ENCODE assay signal across 8 mouse cellular contexts in the genomic region with DNA sequence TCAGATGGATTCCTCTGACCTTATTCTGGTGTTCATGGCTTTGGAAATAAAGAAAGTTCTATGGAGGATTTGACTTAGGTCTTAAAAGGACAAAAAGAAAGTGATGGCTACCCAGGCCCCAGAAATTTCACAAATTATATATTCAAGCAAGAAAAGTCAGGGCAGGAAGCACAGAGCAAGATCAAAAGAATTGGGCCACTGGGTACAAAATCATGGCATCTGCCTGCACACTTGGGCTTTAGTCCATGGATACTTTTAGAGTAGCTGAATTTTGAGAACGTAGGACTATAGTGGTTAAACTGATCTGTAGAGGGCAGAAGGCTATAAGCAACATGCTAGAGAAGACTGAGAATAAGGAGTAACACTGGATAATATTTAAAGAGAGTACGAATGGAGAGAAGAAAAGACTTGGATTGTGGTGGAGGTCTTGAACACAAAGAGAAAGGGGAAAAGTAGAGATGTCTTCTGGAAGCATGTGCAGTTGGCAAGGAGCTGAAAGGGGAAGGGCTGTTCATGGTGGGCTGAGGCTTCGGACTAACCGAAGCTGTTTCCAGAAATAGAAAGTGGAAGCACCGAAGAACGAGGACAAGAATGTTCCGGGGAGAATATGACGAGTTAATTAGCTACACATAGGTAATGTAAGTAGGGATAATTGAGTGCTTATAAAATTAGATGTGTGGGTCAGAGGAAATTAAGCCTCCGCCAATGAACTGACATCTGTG.
DNase-seq lines count a peak whose midpoint lies in the region; TF ChIP-seq lines count a peak whose summit lies in the region.

No protein-coding gene starts in this region.

- H3K36me3 ChIP-seq in kidney, adult 2 months (ENCODE audit: control insufficient read depth, insufficient read depth, low read length): no peaks in the 10 kb centered on the region
- no peaks in the 10 kb centered on the region for H3K36me3 ChIP-seq in limb, embryonic 10.5 days

- no peak overlapping the region for H3K4me3 ChIP-seq in kidney, adult 2 months (ENCODE audit: insufficient read depth, low read depth, low read length)
- H3K4me3 ChIP-seq in limb, embryonic 10.5 days: no peak overlapping the region

- TF ChIP-seq POLR2A in kidney, adult 2 months (IDR thresholded peaks at IDR 0.05; ENCODE audit: low read depth, low read length): no peak
- no peak for TF ChIP-seq POLR2A in brain, embryonic 14.5 days (IDR thresholded peaks at IDR 0.05; ENCODE audit: borderline replicate concordance, extremely low read depth, insufficient read depth, insufficient read length, poor library complexity, severe bottlenecking)

- 25% methylated on average over 9 of the region's 9 CpGs for WGBS in kidney, adult 2 months
- 57% methylated on average over 9 of the region's 9 CpGs for WGBS in limb, embryonic 10.5 days

- DNase-seq in kidney, postnatal 10 days: peak; percentile 26
- no peak for DNase-seq in kidney, adult 2 months
- peak; percentile 12 for DNase-seq in brain, embryonic 14.5 days (ENCODE audit: low read depth)
- no peak for DNase-seq in limb, embryonic 10.5 days (ENCODE audit: low spot score)
- DNase-seq in retina, embryonic 14.5 days (ENCODE audit: low spot score): peak; percentile 20
- DNase-seq in right cerebral cortex, postnatal 10 days (ENCODE audit: low spot score in 2 of 2): no peak
- DNase-seq in layer of hippocampus, adult 9-11 months: no peak
- DNase-seq in adrenal gland, postnatal 14 days: no peak

- 0 out of 2 replicates have a peak, but pooled peaks cover 2% of the 10 kb centered on the region for H3K4me1 ChIP-seq in kidney, adult 2 months (ENCODE audit: control insufficient read depth, insufficient read depth, low read length)
- H3K4me1 ChIP-seq in limb, embryonic 10.5 days: peaks cover 22% of the 10 kb centered on the region

- no peaks in the 10 kb centered on the region for H3K27me3 ChIP-seq in kidney, adult 2 months (replicated peaks; ENCODE audit: control insufficient read depth, insufficient read depth, low read length)
- H3K27me3 ChIP-seq in limb, embryonic 10.5 days (ENCODE audit: low read depth, poor library complexity, severe bottlenecking): no peaks in the 10 kb centered on the region

- no peaks in the 10 kb centered on the region for H3K9me3 ChIP-seq in limb, embryonic 10.5 days (replicated peaks)

- no peak overlapping the region for H3K27ac ChIP-seq in kidney, adult 2 months (ENCODE audit: insufficient read depth, low read depth, low read length)
- H3K27ac ChIP-seq in limb, embryonic 10.5 days: peak overlapping the region; percentile 31; the same call in 1 of the 2 replicates

- no peak for TF ChIP-seq CTCF in kidney, adult 2 months (conservative IDR thresholded peaks at IDR 0.05; ENCODE audit: insufficient read depth, insufficient read length, low read depth, low read length)
- TF ChIP-seq CTCF in brain, embryonic 14.5 days (IDR thresholded peaks at IDR 0.05; ENCODE audit: borderline replicate concordance, extremely low read depth, insufficient read depth, insufficient read length): no peak

Comparison
In these comparisons a context has a peak if more than half of its experiments do, and no peak if none do; other contexts are left out.
1. DNase-seq: peak in kidney, postnatal 10 days (single experiment), brain, embryonic 14.5 days (single experiment) and retina, embryonic 14.5 days (single experiment); none in kidney, adult 2 months (single experiment), limb, embryonic 10.5 days (single experiment), right cerebral cortex, postnatal 10 days (0 of 2), layer of hippocampus, adult 9-11 months (single experiment) and adrenal gland, postnatal 14 days (single experiment).